Mouse (Mus musculus): ENCODE results near the gene Jazf1.

The Jazf1 gene

DNA sequence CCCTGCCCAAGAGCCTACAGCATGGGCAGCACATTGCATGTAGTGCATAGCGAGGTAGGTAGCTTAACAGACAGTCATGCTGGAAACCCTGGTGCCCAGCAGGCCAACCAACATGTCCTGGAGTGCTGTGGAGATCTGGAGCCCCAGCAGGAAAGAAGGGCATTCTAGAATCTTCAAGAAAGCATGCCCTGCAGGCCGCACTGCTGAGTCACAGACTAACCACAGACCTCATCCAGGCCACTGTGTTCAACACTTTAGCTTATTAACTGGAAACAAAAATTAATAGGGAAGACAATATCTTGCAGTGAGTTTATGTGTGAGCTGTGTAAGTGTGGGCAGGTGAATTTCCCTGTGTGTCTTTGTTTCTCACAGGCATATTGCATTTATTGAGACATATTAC lies 222.1 kb downstream of the Jazf1 start:
- no peak for DNase-seq

DNA sequence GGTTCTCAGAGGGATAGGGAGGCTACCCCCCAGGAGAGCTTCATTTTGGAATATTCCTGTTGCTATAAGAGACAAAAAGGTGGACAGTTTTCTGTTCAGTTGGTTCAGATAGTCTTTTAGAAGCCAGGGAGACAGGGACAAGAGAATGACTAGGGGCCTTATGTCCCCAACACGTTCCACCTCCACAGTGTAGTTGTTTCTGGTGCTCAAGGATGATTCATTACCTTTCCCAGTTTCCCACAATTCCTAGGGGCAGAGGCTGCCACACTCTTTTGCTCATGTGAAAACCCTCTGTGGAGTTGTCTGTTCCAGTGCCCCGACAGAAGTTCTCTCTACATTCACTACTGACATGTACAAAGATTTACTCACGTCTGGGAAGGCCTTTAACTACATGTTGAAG lies 223.7 kb downstream of the Jazf1 start:
- DNase-seq, result no peak

GRCm38 (mm10) chr6:52843027-52843426 lies 225.4 kb downstream of the Jazf1 start:
- DNase-seq, result peak in 1 of 2 experiments; percentile 44

DNA sequence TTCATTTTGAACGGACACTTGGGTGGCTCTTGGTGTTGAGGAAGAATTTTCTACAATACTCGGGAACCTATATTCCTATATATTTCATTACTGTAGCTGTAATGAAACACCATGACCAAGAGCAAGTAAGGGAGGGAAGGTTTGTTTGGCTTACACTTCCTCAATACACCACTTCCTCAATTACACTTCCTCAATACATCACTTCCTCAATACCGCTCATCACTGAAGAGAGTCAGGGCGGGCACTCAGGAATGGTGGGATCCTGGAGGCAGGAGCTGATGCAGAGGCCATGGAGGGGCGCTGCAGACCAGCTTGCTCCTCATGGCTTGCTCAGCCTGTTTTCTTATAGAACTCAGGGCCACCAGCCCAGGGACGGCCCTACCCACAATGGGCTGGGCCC lies 225.8 kb downstream of the Jazf1 start:
- no peak for DNase-seq

- no peak for DNase-seq
Observed at GRCm38 (mm10) chr6:52841611-52842010, 226.8 kb downstream of the Jazf1 start.

- peak in 1 of 2 experiments; percentile 32 for DNase-seq
Observed at GRCm38 (mm10) chr6:52840589-52841044, 227.8 kb downstream of the Jazf1 start.

- peak; percentile 84 to 91 for DNase-seq
Observed at GRCm38 (mm10) chr6:52838691-52839090, 229.7 kb downstream of the Jazf1 start.

GRCm38 (mm10) chr6:52837792-52838191 lies 230.6 kb downstream of the Jazf1 start:
- no peak for DNase-seq

GRCm38 (mm10) chr6:52836201-52836950 lies 232.1 kb downstream of the Jazf1 start:
- peak; percentile 53 to 70 for DNase-seq

DNA sequence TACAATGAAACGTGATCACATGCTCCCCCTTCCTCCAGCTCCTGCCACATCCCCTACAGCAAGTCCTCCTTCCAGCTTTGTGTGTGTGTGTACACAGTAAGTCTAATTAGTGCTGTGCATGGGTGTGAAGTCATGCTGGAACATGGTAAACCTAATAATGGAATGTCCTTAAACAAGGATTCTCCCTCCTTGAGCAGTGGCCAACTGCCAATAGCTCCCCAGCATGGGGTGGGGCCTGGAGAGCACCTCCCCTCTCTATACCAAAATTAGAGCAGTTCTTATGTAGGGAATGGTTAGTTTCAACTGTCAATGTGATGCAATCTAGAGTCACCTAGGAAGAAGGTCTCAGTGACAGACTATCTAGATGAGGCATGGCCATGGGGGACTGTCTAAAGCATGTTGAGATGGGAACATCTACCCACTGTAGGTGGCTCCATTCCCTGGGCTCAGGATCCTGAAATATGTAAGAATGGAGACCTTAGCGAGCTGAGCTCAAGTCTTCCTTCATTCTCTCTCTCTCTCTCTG lies 240.6 kb downstream of the Jazf1 start:
- DNase-seq, result peak in 1 of 2 experiments; percentile 42

- DNase-seq, result peak in 1 of 2 experiments; percentile 53
Observed at GRCm38 (mm10) chr6:52825535-52825934, 242.9 kb downstream of the Jazf1 start.

DNA sequence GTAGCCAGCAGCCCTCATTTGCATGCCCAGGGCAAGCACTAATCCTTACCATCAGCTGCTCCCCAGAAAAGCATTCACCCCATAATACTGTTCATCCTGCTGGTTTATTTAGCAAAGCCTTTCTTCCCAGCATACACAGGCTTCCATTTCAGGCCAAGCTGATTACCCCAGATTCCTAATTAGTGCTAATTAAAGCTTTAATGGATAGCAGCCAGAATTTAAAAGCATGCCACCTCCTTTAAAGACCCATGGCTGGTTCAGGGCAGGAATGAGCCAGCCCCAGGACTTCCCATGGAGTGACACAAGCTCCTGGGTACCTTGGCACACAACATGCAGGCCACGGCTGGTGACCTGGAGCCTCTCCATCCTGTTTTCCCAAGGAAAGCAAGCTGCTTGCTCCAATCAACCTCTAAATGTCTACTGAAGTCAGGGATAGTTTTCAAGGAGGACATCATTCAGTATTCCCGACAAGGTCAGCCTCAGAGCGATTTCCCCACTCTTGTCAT lies 243.4 kb downstream of the Jazf1 start:
- DNase-seq, result peak; percentile 68 to 76

- no peak for DNase-seq
Observed at GRCm38 (mm10) chr6:52823064-52823463, 245.4 kb downstream of the Jazf1 start.

DNA sequence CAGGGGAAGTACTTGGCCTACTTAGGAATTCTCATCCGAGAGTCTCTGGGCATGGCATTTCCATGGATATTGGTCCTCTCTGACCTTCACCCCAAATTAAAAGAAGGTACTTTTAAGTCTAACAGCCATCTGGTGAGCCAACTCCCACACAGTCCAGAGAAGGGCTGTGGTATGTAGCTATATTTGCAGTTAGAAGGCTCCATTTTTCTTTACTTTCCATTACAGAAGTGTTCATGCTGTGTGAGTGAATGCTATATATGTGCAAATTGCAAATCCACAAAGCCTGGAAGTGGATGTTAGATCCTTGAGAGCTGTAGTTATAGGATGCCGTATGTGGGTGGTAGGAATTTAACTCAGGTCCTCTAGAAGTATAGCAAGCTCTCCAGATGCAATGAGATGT lies 245.8 kb downstream of the Jazf1 start:
- no peak for DNase-seq

DNA sequence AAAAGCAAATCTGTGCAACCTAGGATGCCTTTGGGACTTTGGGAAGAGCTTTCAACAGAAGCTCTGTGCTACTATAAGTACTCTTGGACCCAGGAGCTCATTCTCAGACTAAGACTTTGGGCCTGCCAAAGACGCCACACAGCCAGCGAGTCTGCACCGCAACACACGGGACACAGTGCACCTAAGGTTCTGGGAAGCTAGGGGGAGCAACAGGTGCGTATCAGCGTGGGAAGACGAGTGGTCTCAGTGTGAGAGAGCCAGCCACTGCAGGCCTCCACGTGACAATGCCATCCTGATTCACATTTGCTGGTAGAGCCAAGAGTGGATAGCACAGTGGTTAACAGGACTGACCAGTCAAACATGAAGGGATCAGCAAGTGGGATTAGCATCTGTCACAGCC lies 249.1 kb downstream of the Jazf1 start:
- DNase-seq, result no peak

DNA sequence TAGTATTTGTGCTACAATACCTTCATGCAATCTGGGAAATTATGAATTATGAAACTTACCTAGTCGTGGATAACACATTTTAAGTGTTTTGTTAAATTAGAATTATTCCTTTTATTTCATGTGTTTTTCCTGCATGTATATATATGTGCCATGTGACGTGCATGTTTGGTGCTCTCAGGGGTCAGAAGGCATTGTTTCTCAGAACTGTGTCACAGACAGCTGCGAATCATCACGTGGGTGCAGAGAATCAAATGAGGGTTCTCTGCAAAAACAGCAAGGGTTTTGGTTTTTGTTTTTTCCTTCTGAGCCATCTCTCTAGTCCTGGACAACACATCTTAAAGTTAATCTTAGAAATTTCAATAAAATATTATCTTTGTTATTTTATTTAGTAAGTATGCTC lies 250.4 kb downstream of the Jazf1 start:
- DNase-seq, result no peak

- DNase-seq, result no peak
Observed at GRCm38 (mm10) chr6:52817203-52817874, 251.1 kb downstream of the Jazf1 start.

GRCm38 (mm10) chr6:52805237-52805856 lies 263.1 kb downstream of the Jazf1 start:
- DNase-seq, result peak; percentile 50 to 75

DNA sequence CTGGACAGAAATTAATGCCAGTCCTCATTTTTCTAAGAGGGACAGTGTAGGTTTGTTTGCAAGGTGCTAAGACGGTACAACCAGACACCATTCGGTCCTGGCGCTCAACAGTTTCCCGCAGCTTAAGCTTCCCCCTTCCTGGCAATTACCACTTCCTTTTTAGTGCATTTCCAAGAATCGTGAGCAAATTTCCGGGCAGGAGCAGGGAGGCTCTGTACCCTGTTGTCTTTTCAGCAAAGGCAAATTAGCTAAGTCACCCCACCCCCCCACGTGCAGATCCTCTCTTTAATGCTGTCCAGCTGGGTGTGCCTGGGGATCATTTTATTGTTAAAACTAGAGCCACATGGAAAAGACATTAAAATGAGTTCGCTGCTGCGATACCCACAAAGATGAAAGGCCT lies 266.2 kb downstream of the Jazf1 start:
- DNase-seq, result peak in 1 of 2 experiments; percentile 23

- DNase-seq, result peak; percentile 43 to 59
Observed at GRCm38 (mm10) chr6:52797252-52797800, 271.1 kb downstream of the Jazf1 start.

GRCm38 (mm10) chr6:52796691-52797090 lies 271.7 kb downstream of the Jazf1 start:
- DNase-seq, result peak; percentile 51 to 73

- DNase-seq, result peak; percentile 25 to 46
Observed at GRCm38 (mm10) chr6:52796035-52796598, 272.3 kb downstream of the Jazf1 start.
